Mouse (Mus musculus) intestine, embryonic 14.5 days (tissue): Measurements from ENCODE around the gene Pebp1. TPM values are rescaled to one million over a fixed set of nuclear protein-coding genes. Genes with fewer than 3 reads are reported as not detected.
A peak's percentile ranks its signal among the peaks of the same experiment; 100 is the strongest.

ENCODE experiments used
- ATAC-seq: fragments of 200-750 bp; cut with Nextera tagmentation; replicated peaks from 2 replicates; pipeline ENCODE4 v1.8.0; 2017; ENCODE audit warnings: low read depth, moderate number of reproducible peaks, moderate TSS enrichment, moderate library complexity; ENCODE audit not compliant: low FRiP score, low TSS enrichment
- DNase-seq: peaks from one replicate; pipeline ENCODE4 v3.0.0-alpha.2; 2018; ENCODE audit warnings: low spot score
- H3K27ac ChIP-seq: fragments of 300-500 bp; sonication (generic); 2 replicates; pipeline ENCODE4 v1.5.1; 2014; ENCODE audit warnings: low read depth, mild to moderate bottlenecking, control low read depth
- H3K27me3 ChIP-seq: fragments of 300-500 bp; sonication (generic); replicated peaks from 2 replicates; pipeline ENCODE4 v1.6.1; 2014; ENCODE audit warnings: low read length, control low read depth; ENCODE audit not compliant: control insufficient read depth, insufficient read depth
- H3K36me3 ChIP-seq: fragments of 300-500 bp; sonication (generic); 2 replicates; pipeline ENCODE4 v1.6.1; 2014; ENCODE audit warnings: low read length, control low read depth; ENCODE audit not compliant: control insufficient read depth, insufficient read depth
- H3K4me1 ChIP-seq: fragments of 300-500 bp; sonication (generic); replicated peaks from 2 replicates; pipeline ENCODE4 v1.6.1; 2014; ENCODE audit warnings: low read length, control low read depth, mixed read lengths; ENCODE audit not compliant: control insufficient read depth, insufficient read depth
- H3K4me2 ChIP-seq: fragments of 300-500 bp; sonication (generic); 2 replicates; pipeline ENCODE4 v1.6.1; 2014; ENCODE audit warnings: low read length
- H3K4me3 ChIP-seq: fragments of 300-500 bp; sonication (generic); 2 replicates; pipeline ENCODE4 v1.5.1; 2014; ENCODE audit warnings: low read depth, low read length, control low read depth, mixed read lengths
- H3K9ac ChIP-seq: fragments of 300-500 bp; sonication (generic); 2 replicates; pipeline ENCODE4 v1.6.1; 2014; ENCODE audit warnings: mild to moderate bottlenecking, low read length
- H3K9me3 ChIP-seq: fragments of 300-500 bp; sonication (generic); 2 replicates; pipeline ENCODE4 v1.6.1; 2016; ENCODE audit warnings: low read length, control low read depth; ENCODE audit not compliant: control insufficient read depth
- WGBS: fragments of 180-500 bp; shearing (Covaris S2); extraction: QIAGEN DNeasy Blood & Tissue Kit; methylation state at CpG from one replicate; pipeline ENCODE4 v1.1.7; 2014; 5-methylcytosine and 5-hydroxymethylcytosine counted together
- polyA plus RNA-seq: library from polyadenylated mRNA; unstranded; fragments of >200 nt; fragmentation: Nextera tagmentation; extraction: Ambion mirVana; gene quantifications from 2 replicates; pipeline ENCODE4 v1.2.1, GENCODE M21; 2014

The Pebp1 gene
- polyA plus RNA-seq, 1 experiment from 2014 or later = 747 TPM

- Histone ChIP-seq H3K4me3 (no peak overlapping the region), H3K4me2 (no peak overlapping the region), H3K4me1 (no peaks in the 10 kb centered on the region), H3K27me3 (no peaks in the 10 kb centered on the region), H3K9ac (no peak overlapping the region), H3K9me3 (no peaks in the 10 kb centered on the region; the same call in 1 of the 2 replicates), H3K27ac (no peak overlapping the region), H3K36me3 (peaks cover 39% of the 10 kb centered on the region)
- 33% methylated on average over 5 of the region's 5 CpGs for WGBS
- DNase-seq (no peak), ATAC-seq (no peak)
Observed at GRCm38 (mm10) chr5:117264701-117265100, 22.7 kb downstream of the Pebp1 start.

- H3K4me3 ChIP-seq = no peak overlapping the region
- WGBS = 86% methylated on average over 21 of the region's 21 CpGs
- no peak for DNase-seq
- no peaks in the 10 kb centered on the region for H3K27me3 ChIP-seq
- H3K4me1 ChIP-seq = no peaks in the 10 kb centered on the region
- no peaks in the 10 kb centered on the region; the same call in 1 of the 2 replicates for H3K9me3 ChIP-seq
- H3K9ac ChIP-seq = no peak overlapping the region
- no peak overlapping the region for H3K27ac ChIP-seq
- ATAC-seq = no peak
- peaks cover 49% of the 10 kb centered on the region for H3K36me3 ChIP-seq
- H3K4me2 ChIP-seq = no peak overlapping the region
Observed at GRCm38 (mm10) chr5:117263566-117263965, 23.9 kb downstream of the Pebp1 start.

- ATAC-seq (no peak), DNase-seq (no peak)
- Histone ChIP-seq H3K4me3 (no peak overlapping the region), H3K36me3 (peaks cover 54% of the 10 kb centered on the region), H3K27ac (no peak overlapping the region), H3K4me2 (no peak overlapping the region), H3K4me1 (no peaks in the 10 kb centered on the region), H3K27me3 (no peaks in the 10 kb centered on the region), H3K9me3 (no peaks in the 10 kb centered on the region), H3K9ac (no peak overlapping the region)
- 84% methylated on average over 15 of the region's 15 CpGs for WGBS
Observed at GRCm38 (mm10) chr5:117258276-117258675, 29.1 kb downstream of the Pebp1 start.

GRCm38 (mm10) chr5:117251763-117252162 lies 35.7 kb downstream of the Pebp1 start:
- Histone ChIP-seq H3K36me3 (peaks cover 19% of the 10 kb centered on the region), H3K27ac (no peak overlapping the region), H3K9me3 (no peaks in the 10 kb centered on the region), H3K4me1 (no peaks in the 10 kb centered on the region; the same call in 1 of the 2 replicates), H3K4me2 (no peak overlapping the region), H3K27me3 (no peaks in the 10 kb centered on the region), H3K4me3 (no peak overlapping the region), H3K9ac (no peak overlapping the region)
- DNase-seq (no peak), ATAC-seq (no peak)
- WGBS = 96% methylated on average over 3 of the region's 3 CpGs

DNA sequence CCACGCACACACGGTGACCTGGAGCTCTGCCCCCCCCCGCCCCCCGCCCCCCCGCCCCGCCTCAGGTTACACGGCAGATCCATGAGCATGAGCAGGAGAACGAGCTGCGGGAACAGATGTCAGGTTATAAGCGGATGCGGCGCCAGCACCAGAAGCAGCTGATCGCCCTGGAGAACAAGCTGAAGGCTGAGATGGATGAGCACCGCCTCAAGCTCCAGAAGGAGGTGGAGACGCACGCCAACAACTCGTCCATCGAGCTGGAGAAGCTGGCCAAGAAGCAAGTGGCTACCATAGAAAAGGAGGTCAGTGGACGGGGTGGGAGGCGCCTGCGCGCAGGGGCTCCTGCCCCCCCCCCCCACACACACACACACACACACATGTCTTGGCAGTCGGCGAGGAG lies 36.6 kb downstream of the Pebp1 start:
- Histone ChIP-seq H3K27me3 (no peaks in the 10 kb centered on the region), H3K4me1 (no peaks in the 10 kb centered on the region; the same call in 1 of the 2 replicates), H3K27ac (no peak overlapping the region), H3K9me3 (no peaks in the 10 kb centered on the region), H3K9ac (no peak overlapping the region), H3K36me3 (peaks cover 9% of the 10 kb centered on the region), H3K4me3 (no peak overlapping the region), H3K4me2 (no peak overlapping the region)
- ATAC-seq = no peak
- WGBS = 55% methylated on average over 24 of the region's 24 CpGs
- DNase-seq = no peak

DNA sequence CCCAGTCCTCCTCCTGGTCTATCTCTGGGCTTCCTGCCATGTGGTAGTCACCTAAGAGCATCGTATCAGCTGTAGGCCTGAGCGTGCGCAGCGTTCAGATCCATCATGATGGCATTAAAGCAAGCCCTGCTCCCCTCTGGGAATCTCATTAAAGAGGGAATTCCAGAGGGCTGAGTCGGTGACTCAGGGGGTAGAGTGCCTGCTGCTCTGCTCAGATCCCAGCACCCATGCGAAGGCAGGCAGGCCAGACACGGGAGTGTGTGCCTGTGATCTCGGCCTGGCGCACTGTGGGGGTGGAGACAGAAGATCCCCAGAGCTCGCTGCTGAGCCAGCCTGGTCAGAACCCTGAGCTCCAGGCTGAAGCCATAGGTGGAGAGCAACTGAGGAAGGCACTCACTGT lies 39.1 kb downstream of the Pebp1 start:
- no peak overlapping the region for H3K4me2 ChIP-seq
- no peaks in the 10 kb centered on the region for H3K27me3 ChIP-seq
- H3K4me3 ChIP-seq = no peak overlapping the region
- H3K27ac ChIP-seq = 0 out of 2 replicates have a peak overlapping the region, but pooled peaks have one; percentile 38
- ATAC-seq (no peak), DNase-seq (no peak)
- no peaks in the 10 kb centered on the region for H3K9me3 ChIP-seq
- no peaks in the 10 kb centered on the region; the same call in 1 of the 2 replicates for H3K4me1 ChIP-seq
- no peak overlapping the region for H3K9ac ChIP-seq
- WGBS = 15% methylated on average over 10 of the region's 10 CpGs
- peaks cover 6% of the 10 kb centered on the region; the same call in 1 of the 2 replicates for H3K36me3 ChIP-seq

DNA sequence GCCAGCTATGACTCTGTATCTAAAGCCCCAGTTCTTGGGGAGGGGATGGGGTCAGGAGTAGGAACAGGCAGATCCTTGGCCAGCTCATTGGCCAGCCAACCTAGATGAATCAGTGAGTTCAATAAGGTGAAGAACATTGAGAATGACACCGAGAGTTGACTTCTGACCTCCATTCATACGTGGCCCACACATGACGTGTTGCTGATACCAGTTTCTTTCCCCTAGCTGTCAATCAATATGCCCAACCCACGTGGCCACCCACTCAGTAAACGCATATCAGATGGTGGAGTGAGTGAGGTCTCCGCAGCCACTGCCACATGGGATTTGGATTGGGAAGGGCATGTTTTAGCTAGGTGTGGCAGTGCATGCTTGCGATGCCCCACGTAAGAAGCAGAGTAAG lies 42.3 kb downstream of the Pebp1 start:
- no peaks in the 10 kb centered on the region for H3K9me3 ChIP-seq
- ATAC-seq (no peak), DNase-seq (no peak)
- no peaks in the 10 kb centered on the region for H3K36me3 ChIP-seq
- H3K27me3 ChIP-seq = no peaks in the 10 kb centered on the region
- 93% methylated on average over 8 of the region's 8 CpGs for WGBS
- H3K4me3 ChIP-seq = no peak overlapping the region
- H3K9ac ChIP-seq = no peak overlapping the region
- no peak overlapping the region for H3K4me2 ChIP-seq
- no peak overlapping the region for H3K27ac ChIP-seq
- no peaks in the 10 kb centered on the region; the same call in 1 of the 2 replicates for H3K4me1 ChIP-seq

DNA sequence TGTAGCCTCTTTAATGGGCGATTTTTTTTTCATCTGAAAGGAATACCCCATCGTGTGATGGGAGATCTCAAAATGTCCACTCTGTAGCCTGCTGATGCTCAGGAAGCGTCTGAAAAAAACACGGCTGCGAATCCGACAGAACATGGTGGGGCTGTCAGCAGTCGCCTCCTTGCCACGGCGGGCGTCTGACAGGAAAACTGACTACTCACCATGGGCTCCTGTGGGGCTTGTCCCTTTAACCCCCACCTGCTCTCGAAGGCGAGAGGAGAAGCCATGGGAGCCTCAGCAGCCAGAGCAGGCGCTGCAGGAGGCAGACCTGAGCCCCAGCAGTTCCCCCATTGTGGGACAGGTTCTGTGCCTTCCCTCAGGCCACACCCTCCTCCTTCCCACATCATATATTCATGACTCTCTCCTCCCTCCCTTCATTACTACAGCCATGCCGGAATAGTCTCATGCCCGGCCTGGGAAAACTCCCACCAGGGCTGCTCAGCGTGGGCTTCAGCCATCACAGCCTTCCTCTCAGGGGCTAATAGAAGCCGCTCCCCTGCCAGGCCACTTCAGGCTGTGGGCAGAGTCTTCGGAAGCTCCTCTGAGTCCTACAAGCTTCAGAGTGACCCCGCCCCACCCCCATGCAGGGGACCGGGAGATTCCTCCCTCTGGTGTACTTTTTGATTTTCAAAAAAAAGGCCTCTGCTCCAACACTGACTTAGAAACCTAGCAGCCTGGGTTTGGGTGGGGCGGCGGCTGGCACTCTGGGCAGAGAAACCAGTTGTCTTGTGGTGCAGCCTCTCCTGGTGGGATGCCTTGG lies 44.5 kb downstream of the Pebp1 start:
- 38% methylated on average over 22 of the region's 22 CpGs for WGBS
- Histone ChIP-seq H3K36me3 (no peaks in the 10 kb centered on the region), H3K4me2 (peak overlapping the region; percentile 59), H3K4me3 (peak overlapping the region; percentile 12; the same call in 1 of the 2 replicates), H3K4me1 (peaks cover 8% of the 10 kb centered on the region), H3K27me3 (no peaks in the 10 kb centered on the region), H3K9me3 (no peaks in the 10 kb centered on the region), H3K9ac (no peak overlapping the region), H3K27ac (no peak overlapping the region)
- DNase-seq (no peak), ATAC-seq (no peak)
